Mouse (Mus musculus): Measurements from ENCODE around the gene Ikzf5.

Gene Ikzf5

GRCm38 (mm10) chr7:131345856-131346541, 64.3 kb downstream of the Ikzf5 start:
- no peak for DNase-seq

All from embryo, embryonic 11 days (tissue).